Mouse (Mus musculus): Measurements from ENCODE around the gene Eprs. TPM values are rescaled to one million over a fixed set of nuclear protein-coding genes. Genes with fewer than 3 reads are reported as not detected.
"Not testable (repeated sequence)": the region's sequence is repeated elsewhere in the genome, so short reads cannot be mapped to it uniquely, and the experiment has no call there.

Eprs gene
- polyA plus RNA-seq (2012; rRNA removed): 11.0 and 13.4 TPM in 2 replicates

DNA sequence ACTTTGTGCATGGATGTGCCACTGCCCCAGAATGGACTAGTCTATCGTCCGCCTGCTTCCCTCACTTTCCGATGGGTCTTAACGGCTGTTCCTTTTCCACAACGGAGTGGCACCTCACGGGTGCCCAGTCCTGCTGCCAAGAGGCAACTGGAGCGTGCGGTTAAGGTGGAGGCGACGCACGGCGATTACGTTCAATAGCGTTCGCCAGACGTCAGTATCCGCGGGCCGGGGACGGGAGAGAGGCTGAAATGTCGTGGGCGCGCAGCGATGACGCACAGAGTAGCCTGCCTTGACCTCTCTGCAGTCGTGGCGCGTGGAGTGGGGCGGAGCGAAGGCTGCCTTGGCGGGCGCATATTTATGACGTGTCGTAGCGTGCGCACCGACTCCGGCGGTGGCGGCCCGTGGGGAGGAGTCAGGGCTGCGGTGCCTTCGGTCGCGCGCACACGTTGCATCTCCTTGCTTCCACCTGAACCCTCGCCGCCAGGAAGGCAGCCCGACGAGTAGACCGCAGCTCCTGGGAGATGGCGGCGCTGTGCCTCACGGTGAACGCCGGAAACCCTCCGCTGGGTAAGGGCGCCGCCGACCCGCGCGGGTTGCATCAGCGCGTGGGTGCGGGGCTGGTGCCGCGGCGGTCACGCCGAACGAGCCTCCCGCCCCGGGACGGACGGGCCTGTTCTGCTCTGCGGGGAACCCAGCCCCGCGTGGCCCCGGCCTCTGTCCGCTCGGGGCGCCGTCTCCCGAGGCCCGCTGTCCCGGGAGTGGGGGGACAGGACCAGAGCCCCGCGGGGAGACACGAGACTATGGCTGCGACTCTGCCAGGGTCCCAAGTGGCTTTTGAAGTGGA lies at the start of gene Eprs:
Eprs (plus strand) TSS at position 368 of the 844 bp plus-strand sequence.
- peak within 1 kb of the TSS; percentile 67 for H3K27ac ChIP-seq (ENCODE audit: control insufficient read depth, insufficient read depth, low read length)
- WGBS: under 1% methylated on average over 92 of the region's 92 CpGs
- peaks cover 3% of the 10 kb centered on the region for H3K4me1 ChIP-seq (replicated peaks; ENCODE audit: control insufficient read depth, insufficient read depth, low read length)
- H3K4me3 ChIP-seq (ENCODE audit: control insufficient read depth, insufficient read depth, low read length): peak within 1 kb of the TSS; percentile 91
- DNase-seq: peak; percentile 99
- TF ChIP-seq POLR2A (IDR thresholded peaks at IDR 0.05; ENCODE audit: control insufficient read depth, extremely low read depth, insufficient read depth, low read length, poor library complexity): peak; percentile 56; the same call in 1 of the 2 replicates
- peak; percentile 20; the same call in 1 of the 2 replicates for TF ChIP-seq CTCF (IDR thresholded peaks at IDR 0.05; ENCODE audit: borderline replicate concordance, control insufficient read depth, extremely low read depth, insufficient read depth, low read length, poor library complexity)
- no peaks in the 10 kb centered on the region for H3K36me3 ChIP-seq (ENCODE audit: control insufficient read depth, insufficient read depth, low read length)
- no peaks in the 10 kb centered on the region for H3K27me3 ChIP-seq (ENCODE audit: control insufficient read depth, insufficient read depth, low read length)

GRCm38 (mm10) chr1:185314546-185314945 lies 48.3 kb upstream of the Eprs start:
- H3K27ac ChIP-seq (ENCODE audit: control insufficient read depth, insufficient read depth, low read length): no peak overlapping the region
- H3K4me3 ChIP-seq (ENCODE audit: control insufficient read depth, insufficient read depth, low read length): no peak overlapping the region
- TF ChIP-seq CTCF (IDR thresholded peaks at IDR 0.05; ENCODE audit: borderline replicate concordance, control insufficient read depth, extremely low read depth, insufficient read depth, low read length, poor library complexity): no peak
- TF ChIP-seq POLR2A (IDR thresholded peaks at IDR 0.05; ENCODE audit: control insufficient read depth, extremely low read depth, insufficient read depth, low read length, poor library complexity): no peak
- no peaks in the 10 kb centered on the region for H3K27me3 ChIP-seq (ENCODE audit: control insufficient read depth, insufficient read depth, low read length)
- H3K36me3 ChIP-seq (ENCODE audit: control insufficient read depth, insufficient read depth, low read length): peaks cover 34% of the 10 kb centered on the region
- WGBS: 98% methylated on average over 4 of the region's 4 CpGs
- DNase-seq: no peak
- H3K4me1 ChIP-seq (replicated peaks; ENCODE audit: control insufficient read depth, insufficient read depth, low read length): no peaks in the 10 kb centered on the region

- H3K27me3 ChIP-seq (ENCODE audit: control insufficient read depth, insufficient read depth, low read length): no peaks in the 10 kb centered on the region
- no peak overlapping the region for H3K27ac ChIP-seq (ENCODE audit: control insufficient read depth, insufficient read depth, low read length)
- H3K4me1 ChIP-seq (replicated peaks; ENCODE audit: control insufficient read depth, insufficient read depth, low read length): no peaks in the 10 kb centered on the region
- H3K4me3 ChIP-seq (ENCODE audit: control insufficient read depth, insufficient read depth, low read length): no peak overlapping the region
- peaks cover 42% of the 10 kb centered on the region for H3K36me3 ChIP-seq (ENCODE audit: control insufficient read depth, insufficient read depth, low read length)
- DNase-seq: no peak
- TF ChIP-seq POLR2A (IDR thresholded peaks at IDR 0.05; ENCODE audit: control insufficient read depth, extremely low read depth, insufficient read depth, low read length, poor library complexity) (no peak), CTCF (IDR thresholded peaks at IDR 0.05; ENCODE audit: borderline replicate concordance, control insufficient read depth, extremely low read depth, insufficient read depth, low read length, poor library complexity) (no peak)
- 96% methylated on average over 16 of the region's 16 CpGs for WGBS
Observed at GRCm38 (mm10) chr1:185315846-185316568, 46.8 kb upstream of the Eprs start.

- not testable (repeated sequence) for DNase-seq; H3K4me3 ChIP-seq (ENCODE audit: control insufficient read depth, insufficient read depth, low read length); H3K27me3 ChIP-seq (ENCODE audit: control insufficient read depth, insufficient read depth, low read length); H3K4me1 ChIP-seq (replicated peaks; ENCODE audit: control insufficient read depth, insufficient read depth, low read length); H3K27ac ChIP-seq (ENCODE audit: control insufficient read depth, insufficient read depth, low read length)
- 56% methylated on average over 3 of the region's 3 CpGs for WGBS
- peaks cover 18% of the 10 kb centered on the region for H3K36me3 ChIP-seq (ENCODE audit: control insufficient read depth, insufficient read depth, low read length)
Observed at GRCm38 (mm10) chr1:185327754-185328345, 35.0 kb upstream of the Eprs start.

DNA sequence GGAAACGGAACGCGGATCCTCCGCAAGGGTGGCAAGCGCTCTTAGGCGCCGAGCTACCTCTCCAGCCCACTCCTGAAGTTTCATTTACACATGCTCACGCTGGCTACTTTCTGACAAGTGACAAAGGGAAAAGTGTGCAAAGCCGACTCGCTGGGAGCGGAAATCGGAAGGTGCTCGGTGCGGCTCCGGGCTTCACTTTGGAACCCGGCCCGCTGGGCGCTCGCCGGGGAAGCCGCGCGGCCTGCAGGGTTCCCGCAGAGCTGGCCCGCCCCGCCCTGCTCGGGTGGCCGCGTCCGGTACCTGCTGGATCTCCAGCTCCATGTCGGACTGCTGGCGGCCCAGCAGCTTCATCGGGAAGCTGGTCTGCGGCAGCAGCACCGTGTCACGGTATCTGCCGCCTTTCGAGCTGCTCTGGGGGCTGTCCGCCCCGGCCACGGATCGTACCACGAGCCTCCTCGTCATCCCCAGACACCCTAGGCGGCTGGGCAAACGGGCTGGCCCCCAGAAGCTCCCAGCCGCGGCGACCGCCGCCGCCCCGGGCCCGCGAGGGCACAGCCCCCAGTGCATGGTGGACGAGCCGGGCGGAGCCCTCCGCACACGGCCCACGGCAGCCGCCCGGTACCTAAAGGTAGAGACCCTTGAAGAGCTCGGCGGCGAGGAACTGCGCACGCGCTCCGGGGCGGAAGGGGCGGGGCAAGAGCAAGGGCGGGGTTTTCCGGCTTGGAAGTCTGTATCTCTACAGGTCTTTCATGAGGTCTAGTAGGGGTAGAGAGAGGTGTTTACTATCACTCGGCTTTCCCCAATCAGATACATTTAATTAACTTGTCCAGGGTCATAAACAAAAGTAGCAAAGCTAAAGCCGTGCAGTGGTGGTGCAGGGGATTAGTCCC lies 33.9 kb upstream of the Eprs start, which contains the start of gene Iars2:
Iars2 (minus strand) TSS at position 676 of the 890 bp plus-strand sequence.
- peak; percentile 95 for DNase-seq
- peak within 1 kb of the TSS; percentile 79 for H3K4me3 ChIP-seq (ENCODE audit: control insufficient read depth, insufficient read depth, low read length)
- H3K4me1 ChIP-seq (replicated peaks; ENCODE audit: control insufficient read depth, insufficient read depth, low read length): 0 out of 2 replicates have a peak, but pooled peaks cover 4% of the 10 kb centered on the region
- TF ChIP-seq POLR2A (IDR thresholded peaks at IDR 0.05; ENCODE audit: control insufficient read depth, extremely low read depth, insufficient read depth, low read length, poor library complexity) (peak; percentile 85; the same call in 1 of the 2 replicates), CTCF (IDR thresholded peaks at IDR 0.05; ENCODE audit: borderline replicate concordance, control insufficient read depth, extremely low read depth, insufficient read depth, low read length, poor library complexity) (peak; percentile 23; the same call in 1 of the 2 replicates)
- WGBS: under 1% methylated on average over 76 of the region's 76 CpGs
- H3K36me3 ChIP-seq (ENCODE audit: control insufficient read depth, insufficient read depth, low read length): peaks cover 9% of the 10 kb centered on the region
- H3K27me3 ChIP-seq (ENCODE audit: control insufficient read depth, insufficient read depth, low read length): no peaks in the 10 kb centered on the region
- H3K27ac ChIP-seq (ENCODE audit: control insufficient read depth, insufficient read depth, low read length): peak within 1 kb of the TSS; percentile 13

Data from thymus, adult 2 months (tissue).